Mouse (Mus musculus) heart, adult 2 months (tissue): ENCODE results near the gene Atxn2.

Experiments
- CTCF ChIP-seq: fragments of 200-600 bp; IDR thresholded peaks from 2 replicates; pipeline ENCODE4 v1.8.1; 2022; ENCODE audit warnings: antibody characterized with exemption, mild to moderate bottlenecking, moderate library complexity
- EP300 ChIP-seq: fragments of 200-500 bp; IDR thresholded peaks from 2 replicates; pipeline ENCODE4 v1.6.1; 2011; ENCODE audit warnings: low read depth, low read length, control low read depth; ENCODE audit not compliant: insufficient read depth
- POLR2A ChIP-seq: fragments of 200-500 bp; IDR thresholded peaks from 2 replicates; pipeline ENCODE4 v1.6.1; 2011; ENCODE audit warnings: mild to moderate bottlenecking, low read depth, low read length, control low read depth; ENCODE audit not compliant: insufficient read depth

DNA sequence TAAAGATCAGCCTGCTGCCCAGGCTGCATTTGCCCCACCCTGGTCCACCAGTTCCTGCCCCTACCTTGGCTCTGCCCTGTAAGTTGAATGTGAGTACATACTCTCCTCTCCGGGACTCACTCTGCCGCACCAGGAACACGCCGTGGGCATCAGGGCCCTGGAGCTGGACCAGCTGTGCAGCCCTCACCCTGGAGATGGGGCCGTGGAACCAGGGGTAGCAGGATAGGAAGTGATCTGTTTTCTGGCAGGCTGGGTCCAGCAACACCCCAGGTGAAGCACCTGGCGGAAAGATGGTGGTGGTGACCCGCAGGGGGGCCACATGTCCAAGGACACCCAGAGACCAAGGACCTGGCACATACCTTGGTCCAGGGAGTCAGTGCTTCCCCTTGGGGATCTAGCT lies 107.3 kb downstream of the Atxn2 start:
- no peak for TF ChIP-seq CTCF
- TF ChIP-seq EP300, result no peak
- TF ChIP-seq POLR2A, result no peak
